Mouse (Mus musculus): ENCODE results near the gene Fndc9. TPM values are rescaled to one million over a fixed set of nuclear protein-coding genes. Genes with fewer than 3 reads are reported as not detected.

Fndc9 gene
- polyA plus RNA-seq, 1 experiment from 2014 or later: not detected

- Histone ChIP-seq H3K27ac (no peak overlapping the region), H3K36me3 (no peaks in the 10 kb centered on the region), H3K4me3 (replicated peaks) (no peak overlapping the region), H3K4me2 (replicated peaks) (no peak overlapping the region), H3K27me3 (replicated peaks) (no peaks in the 10 kb centered on the region), H3K4me1 (replicated peaks) (no peaks in the 10 kb centered on the region), H3K9me3 (no peaks in the 10 kb centered on the region), H3K9ac (no peak overlapping the region)
- no peak for ATAC-seq
- 60% methylated on average over 5 of the region's 5 CpGs for WGBS
Observed at GRCm38 (mm10) chr11:46288091-46288490, 52.8 kb downstream of the Fndc9 start.

- Histone ChIP-seq H3K27ac (no peak overlapping the region), H3K4me3 (replicated peaks) (no peak overlapping the region), H3K36me3 (no peaks in the 10 kb centered on the region), H3K4me1 (replicated peaks) (no peaks in the 10 kb centered on the region), H3K27me3 (replicated peaks) (no peaks in the 10 kb centered on the region), H3K9ac (no peak overlapping the region), H3K9me3 (no peaks in the 10 kb centered on the region), H3K4me2 (replicated peaks) (no peak overlapping the region)
- WGBS: 92% methylated on average over 4 of the region's 4 CpGs
- ATAC-seq: no peak
Observed at GRCm38 (mm10) chr11:46289022-46289421, 53.7 kb downstream of the Fndc9 start.

Other genes with a start within 250 kb of the Fndc9 start
- 5.2 and 7.3 TPM in 2 replicates for gene Gm12166, start 183.2 kb upstream of the Fndc9 start, polyA plus RNA-seq (2015; fragmentation: Nextera tagmentation; extraction: Ambion mirVana)
- gene Adam19, start 179.5 kb upstream of the Fndc9 start, polyA plus RNA-seq (2015; fragmentation: Nextera tagmentation; extraction: Ambion mirVana): 16.5 and 16.6 TPM in 2 replicates
- 3.1 and 3.6 TPM in 2 replicates for gene Nipal4, start 69.0 kb upstream of the Fndc9 start, polyA plus RNA-seq (2015; fragmentation: Nextera tagmentation; extraction: Ambion mirVana)
- 7.5 and 7.8 TPM in 2 replicates for gene Cyfip2, start 77.3 kb downstream of the Fndc9 start, polyA plus RNA-seq (2015; fragmentation: Nextera tagmentation; extraction: Ambion mirVana)
- gene Itk, start 154.0 kb downstream of the Fndc9 start, polyA plus RNA-seq (2015; fragmentation: Nextera tagmentation; extraction: Ambion mirVana): 0.25 and 0.40 TPM in 2 replicates
- gene Fam71b, start 161.0 kb downstream of the Fndc9 start, polyA plus RNA-seq (2015; fragmentation: Nextera tagmentation; extraction: Ambion mirVana): not detected in 2 replicates
- 57.5 and 60.6 TPM in 2 replicates for gene Med7, start 201.4 kb downstream of the Fndc9 start, polyA plus RNA-seq (2015; fragmentation: Nextera tagmentation; extraction: Ambion mirVana)
- 0.08 and 0.16 TPM in 2 replicates for gene Havcr2, start 219.4 kb downstream of the Fndc9 start, polyA plus RNA-seq (2015; fragmentation: Nextera tagmentation; extraction: Ambion mirVana)

All from intestine, embryonic 15.5 days (tissue).